Mouse (Mus musculus) cerebellum, adult 8-10 months (tissue): Measurements from ENCODE around the gene Gga3.

ENCODE experiments used
- DNase-seq: peaks from one replicate; pipeline ENCODE4 v3.0.0; 2022

Gene Gga3

GRCm38 (mm10) chr11:115555717-115556116 lies 48.1 kb downstream of the Gga3 start:
- DNase-seq: no peak

DNA sequence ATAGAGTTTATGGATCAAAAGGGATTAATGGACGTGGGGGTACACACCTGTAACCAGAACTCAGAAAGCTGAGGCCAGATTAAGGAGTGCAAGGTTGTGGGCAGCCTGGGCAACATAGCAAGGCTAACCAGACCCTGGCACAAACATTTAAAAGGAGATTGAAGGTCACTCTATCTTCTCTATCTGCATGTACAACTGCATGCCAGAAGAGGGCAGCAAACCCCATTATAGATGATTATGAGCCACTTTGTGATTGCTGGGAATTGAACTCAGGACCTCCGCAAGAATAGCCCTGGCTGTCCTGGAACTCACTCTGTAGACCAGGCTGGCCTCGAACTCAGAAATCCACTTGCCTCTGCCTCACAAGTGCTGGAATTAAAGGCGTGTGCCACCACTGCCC lies 51.1 kb downstream of the Gga3 start:
- no peak for DNase-seq

DNA sequence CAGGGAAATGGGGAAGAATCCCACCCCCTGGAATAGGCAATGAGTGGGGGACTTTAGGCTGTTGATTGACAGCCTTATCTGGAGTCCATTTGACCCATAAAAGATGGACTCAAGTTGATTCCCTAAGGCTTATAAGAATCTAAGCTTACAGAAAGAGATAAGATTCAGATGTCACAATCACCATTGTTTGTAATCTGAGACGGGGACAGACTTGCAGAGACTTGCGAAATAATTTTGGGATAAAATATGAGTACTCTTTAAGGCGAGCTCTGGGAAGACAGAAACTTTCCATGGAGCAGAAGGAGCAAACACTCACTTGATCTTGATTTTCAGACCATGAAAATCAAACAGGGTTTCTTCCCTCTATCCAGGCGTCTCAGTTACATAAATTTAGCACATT lies 60.3 kb downstream of the Gga3 start:
- no peak for DNase-seq

GRCm38 (mm10) chr11:115538045-115538444 lies 65.8 kb downstream of the Gga3 start:
- DNase-seq: no peak

DNA sequence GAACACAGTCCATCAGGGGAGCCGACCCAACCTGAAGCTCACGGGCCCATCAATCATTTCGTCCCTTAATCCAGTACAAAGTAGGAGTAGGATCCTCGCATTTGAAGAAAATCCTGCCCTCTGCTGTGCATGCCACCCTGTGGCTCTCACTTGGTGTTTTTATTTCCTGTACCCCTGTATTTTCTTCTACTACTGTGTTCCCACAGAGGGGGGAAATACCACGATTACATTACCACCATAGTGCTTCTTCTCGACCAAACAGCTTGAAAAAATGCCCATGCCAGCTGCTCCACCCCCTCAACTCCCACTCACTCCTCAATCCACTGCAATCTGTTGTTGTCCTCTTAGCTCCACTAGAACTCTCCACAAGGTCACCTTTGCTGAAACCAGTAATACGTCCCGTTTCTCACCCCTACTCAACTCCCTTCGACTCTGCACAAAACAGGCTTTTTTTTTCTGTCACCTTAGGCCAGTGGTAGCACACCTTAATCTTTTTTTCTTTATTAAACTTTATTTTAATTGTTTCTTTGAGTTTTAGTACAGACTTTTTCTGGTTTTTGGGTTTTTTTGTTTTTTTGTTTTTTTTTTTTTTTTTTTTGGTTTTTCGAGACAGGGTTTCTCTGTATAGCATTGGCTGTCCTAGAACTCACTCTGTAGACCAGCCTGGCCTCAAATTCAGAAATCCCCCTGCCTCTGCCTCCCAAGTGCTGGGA lies 66.8 kb downstream of the Gga3 start:
- DNase-seq: peak; percentile 36

DNA sequence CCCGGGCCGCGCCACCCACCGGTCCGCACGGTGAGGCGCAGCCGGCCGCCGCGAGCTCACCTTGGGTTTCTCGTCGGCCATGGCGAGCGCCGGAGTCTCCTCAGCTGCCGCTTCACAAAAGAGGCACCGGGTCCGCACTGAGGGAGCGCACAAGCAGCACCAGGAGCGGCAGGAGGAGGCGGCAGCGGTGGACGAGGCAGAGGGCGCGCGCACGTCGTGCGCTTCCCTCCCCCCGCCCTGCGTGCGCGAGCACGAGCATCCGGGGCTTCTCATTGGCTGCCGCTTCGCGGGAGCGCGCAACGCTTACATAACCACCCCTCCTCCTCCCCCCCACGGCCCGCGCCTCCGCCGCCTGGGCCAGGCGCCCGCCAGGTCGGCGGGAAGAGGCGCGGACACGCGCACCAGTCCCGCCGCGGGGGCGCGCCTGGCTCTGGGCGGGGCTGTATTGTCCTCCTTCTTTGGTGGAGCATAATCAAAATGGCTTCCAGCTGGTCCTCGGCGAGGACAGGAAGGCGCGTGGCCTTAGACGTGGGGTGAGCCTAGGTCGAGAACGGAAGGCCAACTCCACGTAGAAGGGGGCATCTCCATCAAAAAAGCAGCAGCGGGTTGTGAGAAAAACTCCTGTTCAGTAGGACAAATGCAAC lies 67.7 kb downstream of the Gga3 start, which contains the start of gene Sumo2:
Gene Sumo2, minus strand, starts transcription at position 239 of the 644 bp plus-strand sequence.
- DNase-seq: peak; percentile 100

GRCm38 (mm10) chr11:115535401-115536037 lies 68.3 kb downstream of the Gga3 start:
- DNase-seq: peak; percentile 56

- no peak for DNase-seq
Measured at GRCm38 (mm10) chr11:115534759-115535371, 69.0 kb downstream of the Gga3 start.
